Mouse (Mus musculus) liver, embryonic 11.5 days (tissue): Measurements from ENCODE around the gene Lcor. TPM values are rescaled to one million over a fixed set of nuclear protein-coding genes. Genes with fewer than 3 reads are reported as not detected.

Experiments used
- ATAC-seq: fragments of 200-750 bp; cut with Nextera tagmentation; replicated peaks from 2 replicates; pipeline ENCODE4 v1.8.0; 2017; ENCODE audit warnings: moderate number of reproducible peaks, mild to moderate bottlenecking, moderate TSS enrichment, moderate library complexity; ENCODE audit not compliant: low FRiP score
- DNase-seq: peaks from one replicate; pipeline ENCODE4 v3.0.0-alpha.2; 2017; ENCODE audit warnings: low spot score
- H3K27ac ChIP-seq: fragments of 300-500 bp; sonication (generic); 2 replicates; pipeline ENCODE4 v1.5.1; 2014; ENCODE audit warnings: mild to moderate bottlenecking, low read depth, low read length, control low read depth
- H3K27me3 ChIP-seq: fragments of 300-500 bp; sonication (generic); replicated peaks from 2 replicates; pipeline ENCODE4 v1.6.1; 2014; ENCODE audit warnings: low read length, mixed read lengths; ENCODE audit not compliant: control insufficient read depth, insufficient read depth
- H3K36me3 ChIP-seq: fragments of 300-500 bp; sonication (generic); 2 replicates; pipeline ENCODE4 v1.6.1; 2014; ENCODE audit warnings: mild to moderate bottlenecking, low read length, moderate library complexity, mixed read lengths; ENCODE audit not compliant: control insufficient read depth, insufficient read depth
- H3K4me1 ChIP-seq: fragments of 300-500 bp; sonication (generic); replicated peaks from 2 replicates; pipeline ENCODE4 v1.6.1; 2014; ENCODE audit warnings: low read length, mixed read lengths; ENCODE audit not compliant: control insufficient read depth, insufficient read depth
- H3K4me2 ChIP-seq: fragments of 300-500 bp; sonication (generic); 2 replicates; pipeline ENCODE4 v1.6.1; 2014; ENCODE audit warnings: mild to moderate bottlenecking, control low read depth, moderate library complexity
- H3K4me3 ChIP-seq: fragments of 300-500 bp; sonication (generic); 2 replicates; pipeline ENCODE4 v1.5.1; 2014; ENCODE audit warnings: low read depth, low read length, control low read depth
- H3K9ac ChIP-seq: fragments of 300-500 bp; sonication (generic); 2 replicates; pipeline ENCODE4 v1.6.1; 2014; ENCODE audit warnings: low read depth, low read length, control low read depth
- H3K9me3 ChIP-seq: fragments of 300-500 bp; sonication (generic); 2 replicates; pipeline ENCODE4 v1.6.1; 2016; ENCODE audit warnings: low read length, inconsistent platforms, mixed read lengths; ENCODE audit not compliant: control insufficient read depth
- WGBS: fragments of 180-500 bp; shearing (Covaris S2); extraction: QIAGEN DNeasy Blood & Tissue Kit; methylation state at CpG from one replicate; pipeline ENCODE4 v1.1.7; 2014; 5-methylcytosine and 5-hydroxymethylcytosine counted together
- polyA plus RNA-seq: library from polyadenylated mRNA; unstranded; fragments of >200 nt; fragmentation: Nextera tagmentation; extraction: Ambion mirVana; gene quantifications from 2 replicates; pipeline ENCODE4 v1.2.1, GENCODE M21; 2014

Gene Lcor
- polyA plus RNA-seq, 1 experiment from 2014 or later: 10.4 TPM

DNA sequence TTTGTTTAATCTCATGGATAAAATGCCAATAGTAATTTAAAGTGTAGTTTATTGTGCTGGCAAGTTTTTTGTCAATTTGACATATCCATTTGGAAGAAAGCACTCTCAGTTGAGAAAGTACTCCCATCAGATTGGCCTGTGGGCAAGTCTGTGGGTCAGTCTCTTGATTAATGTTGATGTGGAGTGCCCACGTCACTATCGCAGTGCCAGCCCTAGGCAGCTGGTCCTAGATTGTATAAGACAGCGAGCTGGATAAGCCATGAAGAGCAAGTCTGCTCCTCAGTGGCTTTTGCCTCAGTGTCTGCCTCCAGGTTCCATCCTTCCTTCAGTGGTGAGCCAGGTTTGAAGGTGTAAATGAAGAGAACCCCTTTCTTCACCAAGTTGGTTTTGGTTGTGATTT lies 34.6 kb downstream of the Lcor start:
- H3K9me3 ChIP-seq: no peaks in the 10 kb centered on the region
- 86% methylated on average over 3 of the region's 3 CpGs for WGBS
- ATAC-seq: no peak

DNA sequence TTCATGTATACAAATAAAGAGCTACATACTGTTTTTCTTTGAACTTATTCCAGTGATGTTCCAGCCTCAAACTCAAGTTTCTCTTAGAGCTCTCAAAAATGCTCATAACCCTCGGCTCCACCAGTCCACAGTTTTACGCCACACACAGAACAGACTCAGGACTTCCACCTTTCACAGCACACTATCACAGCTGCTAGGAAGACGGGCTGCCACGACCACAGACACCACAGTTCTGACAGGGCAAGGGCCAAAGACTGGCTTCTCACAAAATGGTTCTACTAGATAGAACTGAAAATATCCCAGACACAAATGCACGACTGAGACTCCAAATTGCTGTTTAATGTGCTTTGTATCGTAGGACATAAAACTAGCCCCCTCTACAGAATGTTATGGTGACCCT lies 36.7 kb downstream of the Lcor start:
- 63% methylated on average over 6 of the region's 6 CpGs for WGBS
- peaks cover 10% of the 10 kb centered on the region; the same call in 1 of the 2 replicates for H3K4me1 ChIP-seq
- ATAC-seq: no peak
- H3K4me2 ChIP-seq: no peak overlapping the region
- H3K36me3 ChIP-seq: no peaks in the 10 kb centered on the region
- H3K4me3 ChIP-seq: no peak overlapping the region
- H3K27ac ChIP-seq: no peak overlapping the region
- H3K9me3 ChIP-seq: no peaks in the 10 kb centered on the region
- no peak overlapping the region for H3K9ac ChIP-seq
- no peaks in the 10 kb centered on the region for H3K27me3 ChIP-seq
- DNase-seq: no peak

More for the DNA sequence above, 34.6 kb downstream of the Lcor start:
- no peak overlapping the region for H3K27ac ChIP-seq
- no peaks in the 10 kb centered on the region for H3K4me1 ChIP-seq
- no peak for DNase-seq
- no peak overlapping the region for H3K4me3 ChIP-seq
- H3K36me3 ChIP-seq: no peaks in the 10 kb centered on the region
- H3K9ac ChIP-seq: no peak overlapping the region
- no peak overlapping the region for H3K4me2 ChIP-seq
- no peaks in the 10 kb centered on the region for H3K27me3 ChIP-seq

DNA sequence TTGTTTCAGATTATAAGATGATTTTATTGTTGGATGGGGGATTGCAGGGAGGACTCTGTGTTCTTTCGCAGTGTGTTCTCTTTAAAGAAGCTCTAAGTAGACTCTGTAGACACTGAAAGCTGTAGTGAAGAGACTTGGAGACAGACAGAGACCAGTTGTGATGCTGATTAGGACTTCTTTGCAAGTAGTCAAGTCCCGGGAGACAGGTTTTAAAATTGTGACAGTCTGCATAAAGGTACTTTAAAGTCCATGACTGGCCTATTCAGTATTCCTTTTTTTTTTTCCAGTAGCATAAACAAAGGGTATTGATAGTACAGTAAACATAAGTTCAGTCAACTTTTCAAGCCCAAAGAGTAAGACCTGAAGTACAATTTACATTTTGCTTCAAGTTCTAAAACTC lies 39.8 kb downstream of the Lcor start:
- H3K4me2 ChIP-seq: no peak overlapping the region
- no peaks in the 10 kb centered on the region for H3K36me3 ChIP-seq
- ATAC-seq (no peak), DNase-seq (no peak)
- H3K9ac ChIP-seq: no peak overlapping the region
- no peak overlapping the region for H3K27ac ChIP-seq
- H3K9me3 ChIP-seq: no peaks in the 10 kb centered on the region
- 81% methylated on average over 2 of the region's 2 CpGs for WGBS
- no peak overlapping the region for H3K4me3 ChIP-seq
- H3K27me3 ChIP-seq: no peaks in the 10 kb centered on the region
- H3K4me1 ChIP-seq: peaks cover 11% of the 10 kb centered on the region; the same call in 1 of the 2 replicates

DNA sequence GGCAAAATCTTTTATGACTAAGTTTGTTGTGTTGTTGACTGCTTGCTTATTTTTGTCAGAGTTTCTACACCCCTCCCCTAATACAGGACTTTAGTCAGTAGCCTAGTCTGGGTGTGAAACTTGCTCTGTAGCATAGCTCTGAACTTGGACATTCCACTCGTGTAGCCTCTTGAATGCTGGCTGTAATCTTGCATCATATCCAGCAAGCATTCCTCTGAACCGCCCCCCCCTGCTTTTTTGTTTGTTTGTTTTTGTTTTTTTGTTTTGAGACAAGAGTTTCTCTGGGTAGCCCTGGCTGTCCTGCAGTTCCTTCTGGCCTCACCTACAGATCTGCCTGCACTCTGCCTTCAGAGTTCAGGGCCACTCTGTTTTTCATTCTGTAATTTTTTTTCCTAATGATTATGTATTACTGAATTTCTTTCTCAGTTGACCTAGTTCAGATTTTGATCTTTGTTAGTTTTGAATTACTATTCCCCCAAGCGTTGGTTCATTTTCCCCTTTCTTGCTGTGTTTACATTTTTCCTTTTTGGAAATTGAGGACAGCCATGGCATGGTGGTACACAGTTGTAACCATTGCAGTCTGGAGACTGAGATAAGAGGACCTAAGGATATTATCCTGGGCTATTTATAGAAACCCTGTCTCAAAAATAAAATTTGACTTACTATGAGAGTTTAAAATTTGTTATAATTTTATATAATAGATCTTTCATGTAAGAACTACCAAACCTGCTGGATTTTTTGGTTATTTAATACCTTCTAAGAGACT lies 41.5 kb downstream of the Lcor start:
- Histone ChIP-seq H3K27me3 (no peaks in the 10 kb centered on the region), H3K4me2 (no peak overlapping the region), H3K36me3 (no peaks in the 10 kb centered on the region), H3K9me3 (no peaks in the 10 kb centered on the region), H3K27ac (no peak overlapping the region), H3K4me1 (peaks cover 11% of the 10 kb centered on the region; the same call in 1 of the 2 replicates), H3K9ac (no peak overlapping the region), H3K4me3 (no peak overlapping the region)
- DNase-seq: no peak
- WGBS: 63% methylated on average over 3 of the region's 3 CpGs
- no peak for ATAC-seq

DNA sequence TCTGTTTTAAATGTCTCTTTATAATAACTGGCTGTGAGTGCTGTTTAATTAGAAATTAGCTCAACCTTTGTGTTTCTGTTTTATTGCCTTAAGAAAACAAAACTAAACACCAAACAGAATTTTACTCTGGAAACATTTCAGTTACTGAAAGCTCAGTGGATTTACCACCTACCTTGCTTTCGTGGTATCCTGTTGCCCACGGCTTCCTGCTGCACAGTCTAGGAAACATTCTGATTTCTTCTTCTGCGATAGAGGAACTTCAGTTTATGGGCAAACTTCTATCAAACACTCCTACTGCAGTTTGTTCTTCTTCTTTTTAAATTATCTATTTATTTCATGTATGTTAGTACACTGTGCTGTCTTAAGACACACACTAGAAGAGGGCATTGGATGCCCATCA lies 46.7 kb downstream of the Lcor start:
- ATAC-seq (no peak), DNase-seq (no peak)
- H3K9ac ChIP-seq: no peak overlapping the region
- no peaks in the 10 kb centered on the region for H3K36me3 ChIP-seq
- no peak overlapping the region for H3K27ac ChIP-seq
- no peaks in the 10 kb centered on the region for H3K9me3 ChIP-seq
- H3K4me3 ChIP-seq: no peak overlapping the region
- H3K4me1 ChIP-seq: 0 out of 2 replicates have a peak, but pooled peaks cover under 1% of the 10 kb centered on the region
- WGBS: 70% methylated on average over 3 of the region's 3 CpGs
- H3K4me2 ChIP-seq: no peak overlapping the region
- H3K27me3 ChIP-seq: no peaks in the 10 kb centered on the region

DNA sequence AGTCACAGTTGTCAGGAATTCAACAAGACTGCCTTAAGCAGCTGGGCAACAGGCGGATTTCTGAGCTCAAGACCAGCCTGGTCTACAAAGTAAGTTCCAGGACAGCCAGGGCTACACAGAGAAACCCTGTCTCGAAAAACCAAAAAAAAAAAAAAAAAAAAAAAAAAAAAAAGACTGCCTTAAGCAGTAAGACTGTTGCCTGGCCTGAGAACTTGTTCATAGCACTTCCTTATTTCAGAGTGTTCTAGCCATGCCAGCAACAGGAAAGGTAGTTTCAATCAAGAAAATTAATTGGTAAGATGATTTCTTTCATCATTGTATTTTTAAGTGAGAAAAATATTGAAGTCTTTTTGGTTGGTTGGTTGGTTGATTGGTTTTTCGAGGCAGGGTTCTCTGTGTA lies 51.6 kb downstream of the Lcor start:
- Histone ChIP-seq H3K4me1 (no peaks in the 10 kb centered on the region), H3K27ac (no peak overlapping the region), H3K4me3 (no peak overlapping the region), H3K27me3 (no peaks in the 10 kb centered on the region), H3K36me3 (peaks cover 2% of the 10 kb centered on the region; the same call in 1 of the 2 replicates), H3K9ac (no peak overlapping the region), H3K9me3 (no peaks in the 10 kb centered on the region), H3K4me2 (no peak overlapping the region)
- DNase-seq (no peak), ATAC-seq (no peak)
- 81% methylated on average over 3 of the region's 3 CpGs for WGBS

DNA sequence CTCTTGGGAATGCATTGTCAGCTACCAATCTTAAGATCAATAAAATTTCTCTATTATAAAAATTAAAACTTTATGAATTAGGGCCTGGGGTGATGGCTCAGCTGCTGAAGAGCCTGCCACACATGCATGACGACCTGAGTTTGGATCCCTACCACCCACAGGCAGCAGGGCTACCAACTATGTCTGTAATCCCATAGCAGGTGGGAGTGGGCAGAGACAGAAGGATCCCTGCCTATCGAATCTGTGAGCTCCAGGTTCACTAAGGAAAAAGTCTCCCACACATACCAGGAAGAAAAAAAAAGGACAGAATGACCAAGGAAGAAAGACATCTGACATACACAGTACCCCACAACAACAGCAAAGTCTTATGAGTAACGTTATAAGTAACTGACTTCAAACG lies 74.5 kb downstream of the Lcor start:
- Histone ChIP-seq H3K4me1 (no peaks in the 10 kb centered on the region), H3K27me3 (no peaks in the 10 kb centered on the region), H3K9me3 (no peaks in the 10 kb centered on the region), H3K9ac (no peak overlapping the region), H3K27ac (no peak overlapping the region), H3K4me3 (no peak overlapping the region), H3K36me3 (peaks cover 7% of the 10 kb centered on the region; the same call in 1 of the 2 replicates), H3K4me2 (no peak overlapping the region)
- WGBS: 86% methylated on average over 4 of the region's 4 CpGs
- no peak for DNase-seq
- ATAC-seq: no peak

DNA sequence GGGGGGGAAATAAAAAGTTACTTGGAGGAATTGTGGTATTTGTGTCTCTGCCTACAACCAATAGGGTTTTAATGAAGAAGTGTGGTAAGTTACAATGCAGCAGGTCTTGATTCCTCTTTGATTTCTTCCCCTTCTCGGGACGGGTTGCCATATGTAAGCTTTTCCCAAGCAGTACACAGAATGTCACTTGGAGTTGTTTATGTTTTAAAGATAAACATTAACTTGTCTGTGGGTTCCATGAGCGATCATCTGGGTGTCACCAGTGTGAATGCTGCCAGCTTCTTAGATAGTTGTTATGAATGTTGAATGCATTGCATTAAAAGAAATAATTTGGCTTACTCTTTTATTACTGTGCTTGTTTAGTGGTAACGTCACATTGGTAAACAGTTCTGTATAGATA lies 75.1 kb downstream of the Lcor start:
- 81% methylated on average over 4 of the region's 4 CpGs for WGBS
- Histone ChIP-seq H3K4me2 (no peak overlapping the region), H3K4me1 (no peaks in the 10 kb centered on the region), H3K4me3 (no peak overlapping the region), H3K27ac (no peak overlapping the region), H3K36me3 (peaks cover 5% of the 10 kb centered on the region; the same call in 1 of the 2 replicates), H3K9me3 (no peaks in the 10 kb centered on the region), H3K27me3 (no peaks in the 10 kb centered on the region), H3K9ac (no peak overlapping the region)
- DNase-seq: no peak
- ATAC-seq: no peak

DNA sequence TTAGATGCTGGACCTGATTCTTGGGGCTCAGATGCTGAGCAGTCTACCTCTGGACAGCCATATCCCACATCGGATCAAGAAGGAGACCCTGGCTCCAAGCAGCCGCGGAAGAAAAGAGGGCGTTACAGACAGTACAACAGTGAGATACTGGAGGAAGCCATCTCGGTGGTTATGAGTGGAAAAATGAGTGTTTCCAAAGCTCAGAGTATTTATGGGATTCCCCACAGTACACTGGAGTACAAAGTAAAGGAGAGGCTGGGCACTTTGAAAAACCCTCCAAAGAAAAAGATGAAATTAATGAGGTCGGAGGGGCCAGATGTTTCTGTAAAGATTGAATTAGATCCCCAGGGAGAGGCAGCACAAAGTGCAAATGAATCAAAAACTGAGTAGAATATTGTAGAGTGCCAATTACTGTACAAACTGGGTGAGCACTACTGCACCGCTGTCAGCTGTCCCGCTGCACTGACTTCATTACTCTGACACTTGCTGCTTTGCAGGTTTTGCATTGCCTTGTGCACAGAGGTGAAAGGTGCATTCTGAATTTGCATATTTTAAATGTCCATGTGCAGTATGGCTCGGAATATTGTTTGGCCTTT lies 76.6 kb downstream of the Lcor start:
- DNase-seq: no peak
- H3K27me3 ChIP-seq: no peaks in the 10 kb centered on the region
- ATAC-seq: no peak
- 94% methylated on average over 9 of the region's 9 CpGs for WGBS
- H3K9ac ChIP-seq: no peak overlapping the region
- no peak overlapping the region for H3K4me3 ChIP-seq
- no peak overlapping the region for H3K27ac ChIP-seq
- H3K9me3 ChIP-seq: no peaks in the 10 kb centered on the region
- H3K36me3 ChIP-seq: peaks cover 4% of the 10 kb centered on the region; the same call in 1 of the 2 replicates
- no peaks in the 10 kb centered on the region for H3K4me1 ChIP-seq
- no peak overlapping the region for H3K4me2 ChIP-seq
